Mouse (Mus musculus) embryonic facial prominence, embryonic 11.5 days (tissue): ENCODE data around the gene Adh1. TPM values are rescaled to one million over a fixed set of nuclear protein-coding genes. Genes with fewer than 3 reads are reported as not detected.

ENCODE experiments used
- ATAC-seq: fragments of 200-750 bp; cut with Nextera tagmentation; replicated peaks from 2 replicates; pipeline ENCODE4 v1.8.0; 2017; ENCODE audit warnings: low read depth; ENCODE audit not compliant: insufficient number of reproducible peaks, low FRiP score, low TSS enrichment
- DNase-seq: peaks from one replicate; pipeline ENCODE4 v3.0.0-alpha.2; 2015; ENCODE audit warnings: low spot score
- H3K27ac ChIP-seq: fragments of 300-500 bp; sonication (generic); replicated peaks from 2 replicates; pipeline ENCODE4 v1.5.1; 2014; ENCODE audit warnings: mild to moderate bottlenecking, low read depth, low read length, control low read depth
- H3K27me3 ChIP-seq: fragments of 300-500 bp; sonication (generic); 2 replicates; pipeline ENCODE4 v1.6.1; 2014; ENCODE audit warnings: mild to moderate bottlenecking, low read length, moderate library complexity, mixed read lengths; ENCODE audit not compliant: control insufficient read depth, insufficient read depth
- H3K36me3 ChIP-seq: fragments of 300-500 bp; sonication (generic); replicated peaks from 2 replicates; pipeline ENCODE4 v1.6.1; 2014; ENCODE audit warnings: low read depth, mild to moderate bottlenecking, low read length, moderate library complexity, mixed read lengths; ENCODE audit not compliant: control insufficient read depth, insufficient read depth
- H3K4me1 ChIP-seq: fragments of 300-500 bp; sonication (generic); 2 replicates; pipeline ENCODE4 v1.6.1; 2014; ENCODE audit warnings: low read length, mixed read lengths; ENCODE audit not compliant: control insufficient read depth, insufficient read depth
- H3K4me2 ChIP-seq: fragments of 300-500 bp; sonication (generic); 2 replicates; pipeline ENCODE4 v1.6.1; 2014; ENCODE audit warnings: low read depth, mild to moderate bottlenecking, control low read depth, low read length, moderate library complexity
- H3K4me3 ChIP-seq: fragments of 300-500 bp; sonication (generic); 2 replicates; pipeline ENCODE4 v1.5.1; 2014; ENCODE audit warnings: low read depth, low read length, control low read depth
- H3K9ac ChIP-seq: fragments of 300-500 bp; sonication (generic); replicated peaks from 2 replicates; pipeline ENCODE4 v1.6.1; 2014; ENCODE audit warnings: mild to moderate bottlenecking, control low read depth, low read length
- H3K9me3 ChIP-seq: fragments of 300-500 bp; sonication (generic); replicated peaks from 2 replicates; pipeline ENCODE4 v1.6.1; 2016; ENCODE audit warnings: mild to moderate bottlenecking, low read length, inconsistent platforms, mixed read lengths; ENCODE audit not compliant: control insufficient read depth
- WGBS: fragments of 180-500 bp; shearing (Covaris S2); extraction: QIAGEN DNeasy Blood & Tissue Kit; methylation state at CpG from one replicate; pipeline ENCODE4 v1.1.7; 2014; 5-methylcytosine and 5-hydroxymethylcytosine counted together
- polyA plus RNA-seq: library from polyadenylated mRNA; unstranded; fragments of >200 nt; fragmentation: Nextera tagmentation; extraction: Ambion mirVana; gene quantifications from 2 replicates; pipeline ENCODE4 v1.2.1, GENCODE M21; 2014

Gene Adh1
- polyA plus RNA-seq, result 0.39 TPM in 1 of 2 replicates, not detected in the other

- no peak for DNase-seq
- no peak for ATAC-seq
- H3K27ac ChIP-seq, result no peak within 1 kb of the TSS
- no peak within 1 kb of the TSS for H3K9ac ChIP-seq
- H3K4me1 ChIP-seq, result no peaks in the 10 kb centered on the region
- H3K9me3 ChIP-seq, result no peaks in the 10 kb centered on the region
- H3K27me3 ChIP-seq, result no peaks in the 10 kb centered on the region
- 88% methylated on average over 11 of the region's 11 CpGs for WGBS
- H3K4me3 ChIP-seq, result no peak within 1 kb of the TSS
- no peaks in the 10 kb centered on the region for H3K36me3 ChIP-seq
- no peak within 1 kb of the TSS for H3K4me2 ChIP-seq
Measured at GRCm38 (mm10) chr3:138260721-138261669, at the start of gene Adh1. TSS of gene Adh1 (plus strand) at chr3:138260991.

- DNase-seq (no peak), ATAC-seq (no peak)
- Histone ChIP-seq H3K9me3 (no peaks in the 10 kb centered on the region), H3K4me1 (no peaks in the 10 kb centered on the region; the same call in 1 of the 2 replicates), H3K27me3 (no peaks in the 10 kb centered on the region), H3K9ac (no peak overlapping the region), H3K27ac (no peak overlapping the region), H3K4me2 (no peak overlapping the region), H3K4me3 (no peak overlapping the region), H3K36me3 (no peaks in the 10 kb centered on the region)
- WGBS, result 87% methylated on average over 4 of the region's 4 CpGs
Measured at GRCm38 (mm10) chr3:138212431-138212951, 48.3 kb upstream of the Adh1 start.

DNA sequence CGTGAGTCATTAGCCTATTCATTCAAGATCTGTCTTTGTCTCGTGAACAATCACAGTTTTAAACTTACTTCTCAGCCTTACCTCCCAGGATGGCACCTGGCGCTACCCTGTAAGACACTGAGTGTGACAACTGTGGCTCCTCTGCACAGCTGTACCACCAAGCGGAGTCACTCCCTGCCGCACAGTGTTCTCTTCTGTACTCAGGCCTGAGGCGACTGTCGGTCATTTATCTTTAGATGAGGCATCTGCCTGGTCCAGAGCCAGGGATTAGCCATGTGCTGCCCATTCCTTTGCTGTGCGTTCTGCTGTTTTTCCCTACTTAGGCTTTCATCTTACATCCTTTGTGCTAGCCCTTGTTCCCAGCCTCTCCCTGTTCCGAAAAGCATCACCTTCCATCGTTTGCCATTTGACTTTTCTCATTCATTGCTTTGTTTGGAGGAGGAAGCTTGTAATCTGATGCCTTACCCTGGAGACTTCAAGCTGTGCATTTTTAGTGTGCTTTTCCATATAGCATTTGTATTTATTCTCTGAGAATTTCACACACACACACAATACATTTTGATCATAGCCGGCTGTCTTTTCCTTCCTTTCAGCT is 45.3 kb upstream of the Adh1 start:
- Histone ChIP-seq H3K27ac (no peak overlapping the region), H3K27me3 (no peaks in the 10 kb centered on the region), H3K4me3 (no peak overlapping the region), H3K9me3 (no peaks in the 10 kb centered on the region), H3K36me3 (no peaks in the 10 kb centered on the region), H3K9ac (0 out of 2 replicates have a peak overlapping the region, but pooled peaks have one; percentile 22), H3K4me2 (no peak overlapping the region), H3K4me1 (no peaks in the 10 kb centered on the region; the same call in 1 of the 2 replicates)
- 47% methylated on average over 11 of the region's 11 CpGs for WGBS
- ATAC-seq (no peak), DNase-seq (no peak)

GRCm38 (mm10) chr3:138216091-138216490 is 44.7 kb upstream of the Adh1 start:
- Histone ChIP-seq H3K9ac (no peak overlapping the region), H3K36me3 (no peaks in the 10 kb centered on the region), H3K4me3 (no peak overlapping the region), H3K4me1 (no peaks in the 10 kb centered on the region; the same call in 1 of the 2 replicates), H3K4me2 (no peak overlapping the region), H3K27ac (no peak overlapping the region), H3K27me3 (no peaks in the 10 kb centered on the region), H3K9me3 (no peaks in the 10 kb centered on the region)
- DNase-seq, result no peak
- ATAC-seq, result no peak
- WGBS, result 83% methylated on average over 8 of the region's 8 CpGs

DNA sequence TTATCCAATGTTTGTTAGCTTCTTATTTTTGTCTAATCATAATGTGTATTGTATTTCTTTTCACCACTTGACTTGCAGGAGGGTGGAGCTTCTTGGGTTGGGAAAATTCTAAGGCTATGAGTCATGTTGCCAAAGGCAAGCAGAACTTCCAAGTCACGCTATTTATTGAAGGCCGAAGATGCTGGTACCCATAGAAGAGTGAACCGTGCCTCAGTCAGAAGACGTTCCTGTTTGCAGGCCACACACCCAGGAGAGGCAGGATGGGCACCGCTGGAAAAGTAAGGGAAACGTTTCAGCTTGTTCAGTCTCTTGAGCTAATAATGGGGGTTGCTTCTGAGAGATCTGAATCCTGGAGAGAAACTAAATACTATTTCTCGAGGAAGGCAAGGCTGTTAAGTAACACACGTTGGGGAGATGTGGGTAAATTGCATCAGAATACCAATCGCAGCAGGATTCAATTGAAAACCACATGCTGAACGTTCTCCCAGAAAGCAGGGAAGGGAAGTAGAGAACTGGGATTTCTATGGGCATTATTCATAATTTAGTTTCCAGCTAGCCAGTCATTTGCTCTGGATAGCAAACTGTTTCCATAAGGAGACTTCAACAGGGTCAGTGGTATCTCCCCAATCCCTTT is 43.0 kb upstream of the Adh1 start, which contains the start of gene Adh7:
Gene Adh7, plus strand, starts transcription at position 130 of the 634 bp plus-strand sequence.
- 71% methylated on average over 10 of the region's 10 CpGs for WGBS
- H3K9ac ChIP-seq, result no peak within 1 kb of the TSS

DNA sequence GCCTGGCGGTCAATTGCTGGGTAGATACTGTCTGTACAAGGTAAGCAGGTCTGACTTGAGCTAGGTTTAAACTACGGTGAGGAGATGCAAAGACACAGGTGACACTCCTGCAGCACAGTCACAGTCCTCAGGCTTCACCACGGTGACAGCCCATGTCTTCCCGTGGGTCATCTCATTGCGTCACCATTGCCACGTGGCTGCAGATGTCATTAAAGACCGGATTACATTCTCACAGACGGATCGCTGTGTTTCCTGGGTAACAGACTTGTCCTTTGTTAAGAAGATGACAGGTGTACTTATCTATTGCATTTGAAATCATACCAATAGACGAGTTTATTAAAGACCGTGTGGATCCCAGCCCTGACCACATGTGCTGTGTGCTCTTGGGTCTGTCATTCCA is 39.7 kb upstream of the Adh1 start:
- Histone ChIP-seq H3K27ac (no peak overlapping the region), H3K4me2 (no peak overlapping the region), H3K9me3 (no peaks in the 10 kb centered on the region), H3K9ac (no peak overlapping the region), H3K4me3 (no peak overlapping the region), H3K36me3 (no peaks in the 10 kb centered on the region), H3K27me3 (no peaks in the 10 kb centered on the region), H3K4me1 (no peaks in the 10 kb centered on the region)
- DNase-seq (no peak), ATAC-seq (no peak)
- 88% methylated on average over 11 of the region's 11 CpGs for WGBS

More for the DNA sequence above, 43.0 kb upstream of the Adh1 start, which contains the start of gene Adh7:
- no peaks in the 10 kb centered on the region for H3K27me3 ChIP-seq
- no peaks in the 10 kb centered on the region for H3K9me3 ChIP-seq
- no peak within 1 kb of the TSS for H3K27ac ChIP-seq
- no peak within 1 kb of the TSS for H3K4me3 ChIP-seq
- no peak for ATAC-seq
- H3K36me3 ChIP-seq, result no peaks in the 10 kb centered on the region
- no peak within 1 kb of the TSS for H3K4me2 ChIP-seq
- no peak for DNase-seq
- no peaks in the 10 kb centered on the region; the same call in 1 of the 2 replicates for H3K4me1 ChIP-seq

- no peak overlapping the region for H3K27ac ChIP-seq
- no peak overlapping the region for H3K9ac ChIP-seq
- ATAC-seq (no peak), DNase-seq (no peak)
- 63% methylated on average over 4 of the region's 4 CpGs for WGBS
- no peaks in the 10 kb centered on the region for H3K36me3 ChIP-seq
- no peaks in the 10 kb centered on the region for H3K27me3 ChIP-seq
- H3K4me3 ChIP-seq, result no peak overlapping the region
- no peaks in the 10 kb centered on the region for H3K9me3 ChIP-seq
- H3K4me1 ChIP-seq, result no peaks in the 10 kb centered on the region
- no peak overlapping the region for H3K4me2 ChIP-seq
Measured at GRCm38 (mm10) chr3:138222511-138222910, 38.3 kb upstream of the Adh1 start.
